Mouse (Mus musculus) lung, embryonic 14.5 days (tissue): ENCODE data around the gene Ttc30a1. TPM values are rescaled to one million over a fixed set of nuclear protein-coding genes. Genes with fewer than 3 reads are reported as not detected.
"Not testable (repeated sequence)": the region's sequence is repeated elsewhere in the genome, so short reads cannot be mapped to it uniquely, and the experiment has no call there.

ENCODE experiments used
- ATAC-seq: fragments of 200-750 bp; cut with Nextera tagmentation; 2 replicates; pipeline ENCODE4 v1.8.0; 2017; ENCODE audit warnings: mild to moderate bottlenecking, moderate TSS enrichment, moderate library complexity; ENCODE audit not compliant: insufficient read depth
- DNase-seq: peaks from one replicate; pipeline ENCODE4 v3.0.0-alpha.2; 2015
- H3K27ac ChIP-seq: fragments of 300-500 bp; sonication (generic); 2 replicates; pipeline ENCODE4 v1.5.1; 2014; ENCODE audit warnings: low read depth, mild to moderate bottlenecking, moderate library complexity
- H3K27me3 ChIP-seq: fragments of 300-500 bp; sonication (generic); 2 replicates; pipeline ENCODE4 v1.6.1; 2014; ENCODE audit warnings: low read length, control low read depth; ENCODE audit not compliant: insufficient read depth
- H3K36me3 ChIP-seq: fragments of 300-500 bp; sonication (generic); 2 replicates; pipeline ENCODE4 v1.6.1; 2014; ENCODE audit warnings: control low read depth; ENCODE audit not compliant: insufficient read depth
- H3K4me1 ChIP-seq: fragments of 300-500 bp; sonication (generic); 2 replicates; pipeline ENCODE4 v1.6.1; 2014; ENCODE audit warnings: antibody characterized with exemption, control low read depth; ENCODE audit not compliant: insufficient read depth
- H3K4me2 ChIP-seq: fragments of 300-500 bp; sonication (generic); 2 replicates; pipeline ENCODE4 v1.6.1; 2014; ENCODE audit warnings: mild to moderate bottlenecking
- H3K4me3 ChIP-seq: fragments of 300-500 bp; sonication (generic); 2 replicates; pipeline ENCODE4 v1.5.1; 2014; ENCODE audit warnings: low read depth, low read length
- H3K9ac ChIP-seq: fragments of 300-500 bp; sonication (generic); 2 replicates; pipeline ENCODE4 v1.6.1; 2014
- H3K9me3 ChIP-seq: fragments of 300-500 bp; sonication (generic); 2 replicates; pipeline ENCODE4 v1.6.1; 2016; ENCODE audit warnings: low read depth, low read length, control low read depth
- CTCF ChIP-seq: IDR thresholded peaks from 2 replicates; pipeline ENCODE4 v1.5.1; 2016; ENCODE audit warnings: antibody characterized with exemption, low read depth
- WGBS: fragments of 180-500 bp; shearing (Covaris S2); extraction: QIAGEN DNeasy Blood & Tissue Kit; methylation state at CpG from one replicate; pipeline ENCODE4 v1.1.7; 2014; 5-methylcytosine and 5-hydroxymethylcytosine counted together
- polyA plus RNA-seq: library from polyadenylated mRNA; unstranded; fragments of >200 nt; fragmentation: Nextera tagmentation; extraction: Ambion mirVana; gene quantifications from 2 replicates; pipeline ENCODE4 v1.2.1, GENCODE M21; 2014

Gene Ttc30a1
- polyA plus RNA-seq, 1 experiment from 2014 or later, result 9.0 TPM

DNA sequence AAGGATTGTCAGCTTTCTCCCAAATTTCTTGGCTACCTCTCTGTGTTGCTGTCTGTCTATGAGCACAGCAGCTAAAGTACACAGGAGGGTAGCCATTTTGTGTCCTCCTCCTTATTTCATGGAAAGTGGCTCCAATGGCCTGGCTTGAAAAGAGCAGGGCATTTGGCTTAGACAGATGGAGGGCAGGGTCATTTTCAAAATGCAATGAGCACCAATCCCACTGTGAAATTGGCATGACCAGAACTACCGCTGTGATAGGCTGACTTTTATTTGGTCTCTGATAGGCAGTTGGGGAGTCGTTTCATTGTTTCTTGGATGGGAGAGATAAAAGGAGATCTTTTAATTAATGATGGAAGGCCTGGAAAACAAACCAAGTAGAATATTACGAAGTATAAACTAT, 2.1 kb upstream of the Ttc30a1 start:
- H3K9ac ChIP-seq, result no peak overlapping the region
- H3K4me2 ChIP-seq, result no peak overlapping the region
- no peak overlapping the region for H3K4me3 ChIP-seq
- DNase-seq, result no peak
- no peaks in the 10 kb centered on the region for H3K9me3 ChIP-seq
- WGBS, result 56% methylated on average over 3 of the region's 3 CpGs
- ATAC-seq, result no peak
- H3K36me3 ChIP-seq, result no peaks in the 10 kb centered on the region
- TF ChIP-seq CTCF, result no peak
- H3K27me3 ChIP-seq, result no peaks in the 10 kb centered on the region
- H3K27ac ChIP-seq, result no peak overlapping the region
- H3K4me1 ChIP-seq, result peaks cover 11% of the 10 kb centered on the region

DNA sequence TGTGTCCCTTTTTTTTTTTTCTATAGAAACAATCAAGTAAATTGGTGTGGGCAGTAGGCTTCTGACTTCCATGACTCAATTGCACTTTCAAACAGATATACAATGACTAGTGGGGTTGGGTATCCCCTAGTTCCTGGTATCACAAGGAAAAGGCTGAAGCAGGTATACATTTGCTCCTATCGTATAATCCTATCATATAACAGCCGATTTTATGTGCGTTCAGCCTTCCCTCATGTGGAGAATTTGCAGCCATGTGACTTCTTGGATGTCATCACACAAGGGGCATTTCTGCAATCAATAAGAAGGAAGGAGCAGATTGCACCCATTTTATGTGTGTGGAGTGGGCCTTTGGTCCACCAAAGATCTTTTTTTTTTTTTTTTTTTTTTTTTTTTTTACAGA, 1.3 kb upstream of the Ttc30a1 start:
- DNase-seq (no peak), ATAC-seq (no peak)
- H3K4me1 ChIP-seq, result peaks cover 6% of the 10 kb centered on the region
- no peaks in the 10 kb centered on the region for H3K36me3 ChIP-seq
- no peaks in the 10 kb centered on the region for H3K27me3 ChIP-seq
- WGBS, result 92% methylated on average over 3 of the region's 3 CpGs
- no peak overlapping the region for H3K9ac ChIP-seq
- no peak overlapping the region for H3K4me3 ChIP-seq
- no peak overlapping the region for H3K27ac ChIP-seq
- H3K4me2 ChIP-seq, result no peak overlapping the region
- TF ChIP-seq CTCF, result no peak
- no peaks in the 10 kb centered on the region for H3K9me3 ChIP-seq

DNA sequence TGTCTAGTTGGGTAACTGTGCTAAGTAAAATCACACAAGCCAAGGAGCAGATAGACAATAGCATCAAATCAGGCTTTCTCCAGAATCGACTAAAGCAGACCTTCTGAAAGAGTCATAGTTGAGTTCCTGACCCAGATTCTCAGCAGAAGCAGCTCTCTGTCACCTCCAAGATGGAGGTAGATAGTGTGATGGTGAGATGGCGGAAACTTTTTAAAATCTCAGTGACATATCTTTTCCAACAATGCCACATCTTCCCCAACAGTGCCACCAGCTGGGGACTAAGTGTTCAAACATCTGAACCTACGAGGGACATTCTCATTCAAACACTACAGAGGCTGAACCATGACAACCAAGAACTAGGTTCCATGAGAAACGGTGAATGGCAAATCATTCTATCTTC, 859 bp upstream of the Ttc30a1 start:
- H3K4me3 ChIP-seq, result no peak overlapping the region
- no peaks in the 10 kb centered on the region for H3K27me3 ChIP-seq
- H3K36me3 ChIP-seq, result no peaks in the 10 kb centered on the region
- H3K4me2 ChIP-seq, result no peak overlapping the region
- WGBS, result 95% methylated on average over 4 of the region's 4 CpGs
- no peak for DNase-seq
- H3K9me3 ChIP-seq, result no peaks in the 10 kb centered on the region
- H3K9ac ChIP-seq, result no peak overlapping the region
- H3K27ac ChIP-seq, result no peak overlapping the region
- peaks cover 1% of the 10 kb centered on the region for H3K4me1 ChIP-seq
- TF ChIP-seq CTCF, result peak; percentile 14; the same call in 1 of the 2 replicates
- no peak for ATAC-seq

DNA sequence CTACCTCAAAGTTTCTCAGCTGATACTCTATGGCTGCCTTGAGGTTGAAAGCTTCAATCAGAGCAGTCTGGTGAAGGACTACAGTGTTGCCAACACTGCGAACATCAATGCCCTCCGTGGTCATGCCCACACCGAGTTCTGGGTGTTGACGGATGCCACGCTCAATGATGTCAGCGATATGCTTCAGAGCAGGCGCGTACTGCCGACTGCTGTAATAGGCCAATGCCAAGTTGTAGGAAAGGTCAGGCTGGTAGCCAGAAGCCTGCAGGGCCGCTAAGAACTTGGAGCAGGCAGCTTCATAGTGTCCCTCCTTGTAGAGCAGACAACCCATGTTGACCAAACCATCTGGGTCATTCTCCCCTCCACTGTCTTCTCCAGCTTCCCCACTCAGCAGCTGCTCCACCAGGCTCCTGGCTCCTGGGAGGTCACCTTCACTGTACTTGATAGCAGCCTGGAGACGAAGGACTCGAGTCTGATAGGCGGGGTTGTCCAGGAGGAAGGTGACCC, 781 bp downstream of the Ttc30a1 start:
- not testable (repeated sequence) for DNase-seq, H3K9me3 ChIP-seq, H3K27ac ChIP-seq, H3K9ac ChIP-seq, H3K27me3 ChIP-seq, H3K36me3 ChIP-seq, H3K4me1 ChIP-seq
- Histone ChIP-seq H3K4me3 (peak overlapping the region; percentile 39), H3K4me2 (peak overlapping the region; percentile 68)
- 95% methylated on average over 13 of the region's 13 CpGs for WGBS
- 0 out of 2 replicates have a peak, but pooled peaks have one; percentile 8 for ATAC-seq

DNA sequence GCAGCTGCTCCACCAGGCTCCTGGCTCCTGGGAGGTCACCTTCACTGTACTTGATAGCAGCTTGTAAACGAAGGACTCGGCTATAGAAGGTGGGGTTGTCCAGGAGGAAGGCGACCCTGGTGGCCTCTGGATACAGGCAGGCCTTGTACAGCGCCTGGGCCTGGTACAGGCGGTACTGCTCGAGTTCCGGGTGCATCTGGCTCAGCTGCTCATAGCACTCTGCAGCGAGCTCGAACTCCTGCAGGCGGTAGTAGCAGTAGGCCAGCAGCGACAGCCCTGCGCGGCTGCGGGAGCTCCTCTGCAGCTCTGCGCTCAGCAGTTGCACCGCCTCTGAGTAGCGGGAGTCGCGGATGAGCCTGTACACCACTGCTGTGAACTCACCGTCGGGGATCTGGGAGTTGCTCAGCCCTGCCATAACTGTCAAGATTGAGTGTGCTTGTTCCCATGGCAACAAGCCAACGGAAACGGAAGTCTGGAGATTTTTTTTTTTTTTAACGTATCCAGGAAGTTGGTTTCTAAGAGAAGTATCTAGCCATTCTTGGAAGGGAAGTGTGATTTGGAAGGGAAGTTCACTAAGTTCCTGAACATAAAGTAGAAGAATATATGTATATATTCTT, 3.9 kb downstream of the Ttc30a1 start, which contains the start of gene Ttc30a2:
Ttc30a2 (minus strand) TSS at position 419 of the 617 bp plus-strand sequence.
- not testable (repeated sequence) for H3K36me3 ChIP-seq, H3K4me3 ChIP-seq, H3K9me3 ChIP-seq, H3K27me3 ChIP-seq, H3K4me1 ChIP-seq, H3K27ac ChIP-seq, H3K4me2 ChIP-seq, H3K9ac ChIP-seq
- ATAC-seq (peak; percentile 19; the same call in 1 of the 2 replicates), DNase-seq (peak; percentile 72)
- WGBS, result 26% methylated on average over 17 of the region's 24 CpGs

DNA sequence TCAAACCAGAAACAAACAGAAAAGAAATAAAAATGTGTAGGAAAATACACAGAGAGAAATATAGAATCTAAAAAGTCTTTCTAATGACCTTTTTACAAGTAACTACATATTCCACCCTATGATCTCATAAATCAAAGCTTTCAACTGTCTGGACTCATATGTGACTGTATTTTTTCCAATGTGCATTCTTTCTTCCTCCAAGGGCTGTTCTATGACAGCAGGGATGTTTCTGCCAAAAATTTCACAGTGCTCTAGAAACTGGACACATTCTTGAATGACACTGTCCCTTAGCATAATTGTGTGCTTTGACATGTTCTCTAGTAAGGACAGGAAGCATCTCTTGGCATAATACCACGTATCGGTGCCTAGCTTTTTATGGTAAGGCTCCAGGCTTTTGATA, 5.7 kb downstream of the Ttc30a1 start:
- not testable (repeated sequence) for H3K27me3 ChIP-seq, H3K4me2 ChIP-seq, H3K4me3 ChIP-seq, H3K9me3 ChIP-seq, H3K9ac ChIP-seq, H3K27ac ChIP-seq, H3K36me3 ChIP-seq, H3K4me1 ChIP-seq
- peak; percentile 71 for DNase-seq
- ATAC-seq, result 0 out of 2 replicates have a peak, but pooled peaks have one; percentile 39
- 49% methylated on average over 2 of the region's 2 CpGs for WGBS

DNA sequence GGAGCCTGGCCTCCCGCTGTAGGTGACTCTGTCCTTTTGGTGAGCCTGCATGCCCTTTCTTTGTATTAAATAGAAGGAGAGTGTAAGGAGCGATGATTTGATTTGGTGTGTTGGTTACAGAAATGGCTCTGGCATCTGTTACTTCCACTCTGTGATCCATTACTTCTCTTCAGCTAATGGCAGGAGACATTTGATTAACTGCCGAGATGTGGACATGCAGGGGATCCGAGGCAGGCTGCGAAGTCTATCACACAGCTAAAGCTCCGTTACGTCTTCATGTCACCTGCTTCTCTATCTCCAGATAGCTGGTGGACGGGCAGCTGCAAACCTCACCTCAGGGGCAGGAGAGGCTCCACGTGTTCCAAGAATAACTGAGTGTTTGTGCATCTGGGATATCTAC, 7.6 kb downstream of the Ttc30a1 start:
- DNase-seq (no peak), ATAC-seq (no peak)
- H3K4me3 ChIP-seq, result no peak overlapping the region
- no peaks in the 10 kb centered on the region for H3K27me3 ChIP-seq
- no peak for TF ChIP-seq CTCF
- WGBS, result 54% methylated on average over 9 of the region's 9 CpGs
- H3K36me3 ChIP-seq, result no peaks in the 10 kb centered on the region
- H3K27ac ChIP-seq, result no peak overlapping the region
- no peak overlapping the region for H3K4me2 ChIP-seq
- H3K4me1 ChIP-seq, result no peaks in the 10 kb centered on the region
- no peak overlapping the region for H3K9ac ChIP-seq
- no peaks in the 10 kb centered on the region for H3K9me3 ChIP-seq
